Mouse (Mus musculus) cerebellum, postnatal 14 days (tissue): ENCODE results near the gene Ptges3l.
A peak's percentile ranks its signal among the peaks of the same experiment; 100 is the strongest.
"Not testable (repeated sequence)": the region's sequence is repeated elsewhere in the genome, so short reads cannot be mapped to it uniquely, and the experiment has no call there.

Experiments
- DNase-seq, 2 experiments: peaks; one replicate each; pipeline ENCODE4 v3.0.0; 2021; ENCODE audit warnings: mixed read lengths in 2 of 2

Ptges3l gene

DNA sequence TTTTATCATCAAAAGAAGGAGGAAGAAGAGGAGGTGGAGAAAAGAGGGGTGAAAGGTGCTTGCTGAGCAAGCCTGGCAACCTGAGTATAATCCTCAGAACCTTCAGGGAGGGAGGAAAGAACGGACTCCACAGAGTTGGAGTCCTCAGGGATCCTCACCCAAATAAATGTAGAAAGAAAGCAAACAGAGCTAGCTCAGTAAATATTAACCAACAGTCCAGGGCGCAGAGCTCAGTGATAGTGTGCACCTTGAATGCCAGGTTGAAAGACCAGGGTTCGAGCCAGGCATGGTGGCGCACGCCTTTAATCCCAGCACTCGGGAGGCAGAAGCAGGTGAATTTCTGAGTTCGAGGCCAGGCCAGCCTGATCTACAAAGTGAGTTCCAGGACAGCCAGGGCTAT lies 30.5 kb upstream of the Ptges3l start:
- no peak for DNase-seq

DNA sequence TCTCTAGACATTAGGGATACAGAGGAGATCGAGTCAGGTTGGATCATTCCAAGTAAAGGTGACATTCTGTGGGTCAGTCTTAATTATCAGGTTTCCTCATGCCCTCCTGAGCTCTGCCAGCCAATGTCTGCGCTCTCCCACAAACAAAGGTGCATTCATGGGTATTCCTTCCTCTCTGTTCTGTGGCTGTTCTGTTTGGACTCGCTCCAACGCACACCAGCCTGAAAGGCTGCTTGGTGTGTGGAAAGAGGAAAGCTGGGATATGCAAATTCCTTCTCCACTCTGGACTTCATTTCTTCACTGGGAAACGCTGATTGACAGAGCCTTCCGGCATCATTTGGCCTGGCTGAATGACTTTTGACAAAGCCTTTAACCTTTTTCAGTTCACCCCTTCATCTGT lies 29.6 kb upstream of the Ptges3l start:
- no peak for DNase-seq

DNA sequence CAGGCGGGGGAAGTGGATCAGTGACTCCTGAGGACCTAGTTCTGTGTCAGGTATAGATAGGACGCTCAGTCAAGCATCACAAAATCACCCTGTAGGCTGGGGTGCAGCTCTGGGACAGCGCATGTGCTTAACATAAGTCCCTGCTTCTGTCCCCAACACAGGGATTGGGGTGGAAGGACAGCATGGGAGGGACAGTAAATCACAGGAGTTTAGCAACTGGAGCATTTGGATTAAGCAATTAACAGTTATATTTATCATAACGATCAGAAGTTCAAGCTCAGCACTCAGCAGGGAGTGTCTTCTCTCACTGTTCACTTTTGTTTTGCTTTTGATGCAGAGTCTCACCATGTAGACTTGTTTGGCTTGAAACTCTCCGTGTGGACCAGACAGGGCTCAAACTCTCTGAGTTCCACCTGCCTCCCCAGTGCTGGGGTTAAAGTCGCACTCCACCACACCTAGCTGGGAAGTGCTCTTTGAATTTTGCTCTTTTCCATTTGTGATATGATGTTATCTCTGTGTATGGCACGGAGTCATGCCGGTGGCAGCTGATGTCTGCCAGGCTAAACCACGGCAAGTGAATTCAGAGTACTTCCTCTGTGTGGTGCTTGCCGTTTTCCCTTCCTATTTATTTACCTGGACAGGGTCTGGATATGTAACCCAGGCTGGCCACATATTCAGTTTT lies 27.1 kb upstream of the Ptges3l start:
- no peak for DNase-seq

DNA sequence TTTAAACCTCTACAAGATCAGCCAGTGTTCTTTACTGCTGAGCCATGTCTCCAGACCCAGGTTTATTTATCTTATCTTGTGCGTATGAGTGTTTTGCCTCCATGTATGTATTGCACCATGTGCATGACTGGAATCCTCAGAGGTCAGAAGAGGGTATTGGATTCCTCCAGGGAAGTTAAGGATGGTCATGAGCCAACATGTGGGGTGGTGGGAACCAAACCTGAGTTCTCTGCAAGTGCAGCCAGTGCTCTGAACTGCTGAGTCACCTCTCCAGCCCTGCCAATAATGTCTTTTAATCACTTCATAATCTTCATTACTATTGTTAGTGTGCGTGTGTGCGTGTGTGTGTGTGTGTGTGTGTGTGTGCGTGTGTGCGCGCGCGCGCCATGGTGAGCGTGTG lies 26.4 kb upstream of the Ptges3l start:
- no peak for DNase-seq

DNA sequence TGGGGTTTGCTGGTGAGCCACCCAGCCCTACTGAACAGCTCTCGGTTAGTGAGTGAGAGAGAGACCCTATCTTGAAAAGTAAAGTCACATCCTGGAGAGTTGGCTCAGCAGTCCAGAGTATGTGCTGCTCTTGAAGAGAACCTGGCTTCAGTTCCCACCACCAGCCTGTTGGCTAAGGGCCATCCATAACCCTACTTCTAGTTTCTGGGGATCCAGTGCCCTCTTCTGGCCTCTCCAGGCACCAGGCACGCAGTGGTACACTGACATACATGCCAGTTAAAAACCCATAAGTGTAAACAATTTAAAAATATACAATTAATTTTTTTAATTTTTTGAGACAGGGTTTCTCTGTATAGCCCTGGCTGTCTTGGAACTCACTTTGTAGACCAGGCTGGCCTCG lies 25.3 kb upstream of the Ptges3l start:
- DNase-seq: no peak

DNA sequence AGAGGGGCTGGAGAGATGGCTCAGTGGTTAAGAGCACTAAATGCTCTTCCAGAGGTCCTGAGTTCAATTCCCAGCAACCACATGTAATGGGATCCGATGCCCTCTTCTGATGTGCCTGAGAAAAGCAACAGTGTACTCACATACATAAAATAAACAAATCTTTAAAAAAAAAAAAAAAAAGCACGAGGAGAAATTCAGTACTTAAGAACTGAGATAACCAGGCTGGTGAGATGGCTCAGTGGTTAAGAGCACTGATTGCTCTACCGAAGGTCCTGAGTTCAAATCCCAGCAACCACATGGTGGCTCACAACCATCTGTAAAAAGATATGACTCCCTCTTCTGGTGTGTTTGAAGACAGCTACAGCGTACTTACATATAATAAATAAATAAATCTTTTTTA lies 24.5 kb upstream of the Ptges3l start:
- not testable (repeated sequence) for DNase-seq

DNA sequence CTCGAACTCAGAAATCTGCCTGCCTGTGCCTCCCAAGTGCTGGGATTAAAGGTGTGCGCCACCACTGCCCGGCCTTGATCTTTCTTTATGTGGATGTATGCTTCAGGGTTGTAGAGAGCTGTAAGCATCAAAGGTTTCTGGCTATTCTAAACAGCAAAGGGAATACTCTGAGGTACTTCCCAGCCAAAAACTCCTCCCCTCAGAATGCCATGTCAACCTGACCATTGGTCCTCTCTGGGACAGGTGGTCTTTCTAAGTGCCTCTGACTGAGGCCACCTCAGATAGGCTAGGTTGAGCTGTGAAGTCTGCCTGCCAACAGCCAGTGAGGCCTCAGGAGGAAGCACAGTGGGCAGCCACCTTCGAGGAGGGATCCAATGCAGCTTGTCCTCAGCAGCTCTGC lies 23.8 kb upstream of the Ptges3l start:
- no peak for DNase-seq

DNA sequence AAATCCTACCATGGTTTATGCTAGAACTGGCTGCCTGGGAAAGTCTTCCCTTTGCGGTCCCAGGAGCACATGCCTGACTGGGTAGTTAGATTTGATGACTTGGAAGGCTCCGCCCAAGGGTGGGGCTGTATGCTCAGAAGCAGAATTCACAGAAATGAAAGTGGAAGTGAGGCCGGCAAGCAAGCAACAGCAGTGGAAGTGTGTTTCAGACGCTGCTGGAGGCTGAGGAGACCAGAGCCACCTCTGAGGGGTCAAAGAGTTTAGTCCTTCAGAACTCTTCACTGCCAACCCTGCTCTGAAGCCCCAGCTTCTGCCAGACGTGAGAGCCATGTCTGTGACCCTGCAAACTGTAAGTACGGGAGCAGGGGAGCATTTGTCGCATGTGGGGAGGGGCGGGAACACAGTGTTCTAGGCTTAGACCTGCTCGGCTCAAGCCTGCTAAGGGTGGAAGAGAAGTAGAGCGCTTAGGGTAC lies 23.2 kb upstream of the Ptges3l start, which contains the start of gene Ifi35:
Ifi35 (plus strand) TSS at position 134 of the 473 bp plus-strand sequence.
- DNase-seq: no peak

DNA sequence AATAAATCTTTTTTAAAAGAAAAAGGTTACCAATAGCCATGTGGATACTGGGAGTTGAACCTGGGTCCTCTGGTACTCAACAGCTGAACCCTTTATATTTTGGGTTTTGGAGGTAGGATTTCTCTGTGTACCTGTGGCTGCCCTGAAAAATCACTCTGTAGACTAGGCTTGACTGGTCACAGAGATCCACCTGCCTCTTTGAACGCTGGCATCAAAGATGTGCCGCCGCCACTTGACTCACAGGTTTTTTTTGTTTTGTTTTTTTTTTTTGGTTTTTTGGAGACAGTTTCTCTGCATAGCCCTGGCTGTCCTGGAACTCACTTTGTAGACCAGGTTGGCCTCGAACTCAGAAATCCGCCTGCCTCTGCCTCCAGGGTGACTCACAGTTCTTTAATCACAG lies 22.7 kb upstream of the Ptges3l start:
- DNase-seq: no peak

DNA sequence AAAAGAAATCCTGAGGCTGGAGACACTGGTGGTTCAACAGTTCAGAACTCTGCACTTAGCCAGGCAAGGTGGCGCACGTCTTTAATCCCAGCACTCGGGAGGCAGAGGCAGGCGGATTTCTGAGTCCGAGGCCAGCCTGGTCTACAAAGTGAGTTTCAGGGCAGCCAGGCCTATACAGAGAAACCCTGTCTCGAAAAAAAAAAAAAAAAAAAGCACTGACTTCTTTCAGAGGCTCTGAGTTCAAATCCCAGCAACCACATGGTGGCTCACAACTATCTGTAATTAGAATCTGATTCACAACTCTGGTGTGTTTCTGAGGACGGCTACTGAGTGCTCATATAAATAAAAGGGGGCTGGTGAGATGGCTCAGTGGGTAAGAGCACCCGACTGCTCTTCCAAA lies 21.7 kb upstream of the Ptges3l start:
- DNase-seq: not testable (repeated sequence)

DNA sequence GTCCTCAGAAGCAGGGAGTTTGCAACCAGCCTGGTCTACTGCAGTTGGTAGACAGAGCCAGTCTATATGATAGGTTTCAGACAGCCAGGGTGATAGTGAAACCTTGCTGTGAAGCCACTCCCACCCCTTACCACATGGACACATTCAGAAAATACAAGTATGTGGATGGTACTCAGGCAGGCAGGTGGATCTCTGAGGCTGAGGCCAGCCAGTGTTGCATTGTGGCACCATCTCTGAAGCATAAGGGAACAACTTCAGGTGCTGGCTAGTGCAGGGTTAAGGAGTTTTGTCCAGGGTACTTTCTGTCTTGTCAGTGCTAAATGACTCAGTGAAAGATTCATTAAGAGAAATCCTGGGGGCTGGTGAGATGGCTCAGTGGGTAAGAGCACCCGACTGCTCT lies 21.2 kb upstream of the Ptges3l start:
- DNase-seq: no peak

DNA sequence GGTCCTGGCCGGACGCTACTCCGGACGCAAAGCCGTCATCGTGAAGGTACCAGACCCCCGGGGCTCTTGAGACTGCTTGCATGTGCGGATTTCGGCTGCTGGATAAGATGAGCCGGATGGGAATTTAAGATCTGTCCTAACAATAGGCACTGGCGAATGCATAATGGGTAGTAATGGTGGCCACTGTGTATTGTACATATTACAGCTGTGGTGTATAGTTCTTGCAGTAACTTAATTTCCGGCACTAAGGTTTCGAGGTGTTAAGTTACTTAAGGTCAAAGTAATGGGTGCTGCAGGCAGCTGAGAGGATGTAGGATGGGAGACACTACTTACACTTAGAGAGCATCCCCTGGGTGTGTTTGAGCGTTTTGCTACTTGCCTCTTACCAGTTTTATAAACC lies 17.6 kb upstream of the Ptges3l start:
- no peak for DNase-seq

DNA sequence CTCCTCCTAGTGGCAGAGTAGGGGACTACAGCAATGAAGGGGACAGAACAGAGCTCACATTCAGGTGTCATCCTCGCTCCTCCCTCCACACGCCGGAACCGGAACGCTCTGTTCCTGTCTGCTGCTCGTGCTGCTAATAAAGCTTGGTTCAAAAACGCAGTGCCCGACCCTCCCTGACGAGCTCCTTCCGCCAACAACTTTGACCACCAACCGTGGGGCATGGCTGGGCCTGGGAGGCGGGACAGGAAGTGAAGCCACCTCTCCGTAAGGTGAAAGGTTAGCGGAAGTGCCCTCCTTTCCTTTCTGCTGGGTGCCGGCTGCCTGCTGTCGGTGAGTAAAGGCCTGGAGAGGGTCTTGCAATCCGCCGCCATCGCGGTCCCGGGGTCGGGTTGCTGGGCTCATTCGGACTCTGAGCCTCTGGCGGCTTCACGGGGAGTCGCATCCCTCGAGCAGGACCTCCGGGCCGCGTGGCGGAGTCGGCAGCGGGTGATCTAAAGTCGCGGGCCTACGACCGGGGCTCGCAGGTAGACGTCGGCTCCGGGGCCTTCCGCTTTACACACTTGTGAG lies 17.1 kb upstream of the Ptges3l start, which contains the start of gene Rpl27:
Rpl27 (plus strand) TSS at position 172 of the 567 bp plus-strand sequence.
- DNase-seq: peak; percentile 98

DNA sequence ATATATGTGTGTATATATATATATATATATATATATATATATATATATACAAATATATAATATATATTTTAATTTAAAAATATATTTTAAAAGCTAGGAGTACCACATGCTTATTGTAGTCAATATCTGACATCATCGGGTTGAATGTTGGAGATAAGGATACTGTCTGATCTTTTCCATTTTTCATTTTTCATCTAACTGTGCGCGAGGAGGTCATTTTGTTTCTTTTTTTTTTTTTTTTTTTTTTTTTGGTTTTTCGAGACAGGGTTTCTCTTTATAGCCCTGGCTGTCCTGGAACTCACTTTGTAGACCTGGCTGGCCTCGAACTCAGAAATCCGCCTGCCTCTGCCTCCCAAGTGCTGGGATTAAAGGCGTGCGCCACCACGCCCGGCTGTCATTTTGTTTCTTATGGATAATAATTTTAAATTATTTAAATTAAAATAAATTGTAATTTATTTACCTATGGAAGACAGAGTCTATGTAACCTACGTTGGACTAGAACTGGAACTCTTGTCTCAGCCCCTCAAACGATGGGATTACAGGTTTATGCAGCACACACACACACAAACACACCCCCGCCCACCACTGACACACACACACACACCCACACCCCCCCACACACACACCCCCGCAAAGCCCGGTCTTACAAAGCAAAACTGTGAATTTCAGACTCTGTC lies 16.5 kb upstream of the Ptges3l start:
- DNase-seq: not testable (repeated sequence)

DNA sequence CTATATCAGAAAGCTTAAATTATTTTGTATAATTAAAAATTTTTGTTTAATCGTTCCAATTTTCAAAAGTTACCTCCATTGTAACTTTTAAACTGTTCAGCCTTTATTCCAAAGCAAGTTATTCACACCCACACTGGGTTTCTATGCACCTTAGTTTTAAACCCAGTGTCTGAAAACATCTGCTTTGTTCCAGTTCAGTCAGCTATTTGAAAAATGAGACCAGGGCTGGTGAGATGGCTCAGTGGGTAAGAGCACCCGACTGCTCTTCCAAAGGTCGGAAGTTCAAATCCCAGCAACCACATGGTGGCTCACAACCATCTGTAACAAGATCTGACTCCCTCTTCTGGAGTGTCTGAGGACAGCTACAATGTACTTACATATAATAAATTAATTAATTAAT lies 12.9 kb upstream of the Ptges3l start:
- not testable (repeated sequence) for DNase-seq

DNA sequence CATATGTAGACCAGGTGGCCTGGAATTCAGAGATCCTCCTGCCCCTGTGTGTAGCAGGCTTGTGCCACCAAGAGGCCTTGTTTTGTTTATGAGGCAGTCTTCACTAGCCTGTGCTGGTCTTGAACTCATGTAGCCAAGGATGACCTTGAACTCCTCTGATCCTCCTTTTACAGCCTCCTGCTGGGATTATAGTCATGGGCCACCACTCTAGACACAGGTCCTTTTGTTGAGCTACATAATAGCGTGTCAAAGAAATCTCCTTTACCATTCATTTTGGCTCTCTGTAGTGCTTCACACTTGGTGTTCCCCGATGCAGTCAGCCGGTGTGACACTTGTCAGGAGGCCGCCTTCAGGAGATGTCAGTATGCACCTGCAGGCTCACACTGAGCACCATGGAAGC lies 11.8 kb upstream of the Ptges3l start:
- no peak for DNase-seq

DNA sequence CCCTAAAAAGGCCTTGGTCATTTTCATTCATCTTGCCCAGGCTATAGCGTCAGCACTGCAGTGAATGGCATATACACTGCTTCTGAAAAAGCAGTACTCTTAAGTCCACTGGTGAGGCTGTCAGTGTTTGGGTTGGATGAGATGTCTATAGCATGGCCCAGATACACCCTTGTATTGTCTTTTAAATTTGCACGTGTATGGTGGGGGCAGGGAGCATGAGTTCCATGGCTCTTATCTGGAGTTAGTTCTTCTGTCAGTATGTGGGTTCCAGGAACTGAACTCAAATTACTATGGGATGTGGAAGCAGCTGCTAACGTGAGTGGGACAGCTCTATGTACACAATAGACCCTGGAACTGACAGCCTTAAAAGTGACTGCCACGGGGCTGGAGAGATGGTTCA lies 10.7 kb upstream of the Ptges3l start:
- no peak for DNase-seq

DNA sequence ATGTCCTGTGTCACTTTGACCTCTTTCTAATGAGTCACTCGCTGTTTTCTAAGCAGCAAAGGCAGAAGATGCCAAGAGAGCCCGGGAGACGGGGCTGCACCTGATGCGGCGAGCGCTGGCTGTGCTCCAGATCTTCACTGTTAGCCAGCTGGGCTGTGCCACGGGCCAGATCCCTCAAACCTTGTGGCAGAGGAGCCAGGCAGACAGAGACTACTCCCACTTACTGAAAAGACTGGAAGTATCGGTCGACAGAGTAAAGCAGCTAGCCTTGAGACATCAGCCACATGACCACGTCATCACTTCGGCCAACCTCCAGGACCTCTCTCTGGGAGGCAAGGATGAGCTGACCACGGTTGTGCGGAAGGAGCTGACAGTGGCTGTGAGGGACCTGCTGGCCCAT lies 8.3 kb upstream of the Ptges3l start:
- peak; percentile 72 to 79 for DNase-seq

DNA sequence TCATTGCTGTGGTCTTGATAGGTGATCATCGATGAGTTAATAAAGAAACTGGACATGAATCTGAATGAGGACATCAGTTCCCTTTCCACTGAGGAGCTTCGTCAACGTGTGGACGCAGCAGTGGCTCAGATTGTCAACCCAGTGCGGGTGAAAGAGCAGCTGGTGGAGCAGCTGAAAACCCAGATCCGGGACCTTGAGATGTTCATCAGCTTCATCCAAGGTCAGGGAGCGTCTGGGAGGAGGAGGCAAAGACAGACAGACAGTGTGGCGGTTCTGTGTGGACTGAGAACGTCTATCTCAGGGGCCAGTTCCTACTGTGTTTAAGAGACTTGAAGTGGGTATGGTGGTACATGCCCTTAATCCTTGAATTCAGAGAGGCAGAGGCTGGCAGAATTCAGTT lies 6.2 kb upstream of the Ptges3l start:
- no peak for DNase-seq

DNA sequence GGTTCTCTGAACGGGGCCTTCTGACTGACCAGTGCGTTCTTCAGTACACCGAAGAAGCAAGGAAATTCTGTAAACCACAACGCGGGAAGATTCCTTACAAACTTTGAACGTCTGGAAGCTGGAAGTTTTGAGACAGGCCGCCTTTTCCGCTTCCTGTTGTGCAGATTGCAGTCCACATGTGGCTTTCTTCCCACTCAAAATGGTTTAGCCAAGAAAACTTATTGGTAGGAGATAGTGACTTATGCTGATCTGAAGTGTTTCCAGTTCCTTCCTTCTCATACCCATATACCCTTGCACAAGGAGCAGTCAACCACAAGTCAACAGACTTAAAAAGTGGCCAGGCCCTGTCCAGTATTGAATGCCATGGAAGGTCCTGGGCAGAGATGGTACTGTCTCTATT lies 1.0 kb upstream of the Ptges3l start:
- no peak for DNase-seq

DNA sequence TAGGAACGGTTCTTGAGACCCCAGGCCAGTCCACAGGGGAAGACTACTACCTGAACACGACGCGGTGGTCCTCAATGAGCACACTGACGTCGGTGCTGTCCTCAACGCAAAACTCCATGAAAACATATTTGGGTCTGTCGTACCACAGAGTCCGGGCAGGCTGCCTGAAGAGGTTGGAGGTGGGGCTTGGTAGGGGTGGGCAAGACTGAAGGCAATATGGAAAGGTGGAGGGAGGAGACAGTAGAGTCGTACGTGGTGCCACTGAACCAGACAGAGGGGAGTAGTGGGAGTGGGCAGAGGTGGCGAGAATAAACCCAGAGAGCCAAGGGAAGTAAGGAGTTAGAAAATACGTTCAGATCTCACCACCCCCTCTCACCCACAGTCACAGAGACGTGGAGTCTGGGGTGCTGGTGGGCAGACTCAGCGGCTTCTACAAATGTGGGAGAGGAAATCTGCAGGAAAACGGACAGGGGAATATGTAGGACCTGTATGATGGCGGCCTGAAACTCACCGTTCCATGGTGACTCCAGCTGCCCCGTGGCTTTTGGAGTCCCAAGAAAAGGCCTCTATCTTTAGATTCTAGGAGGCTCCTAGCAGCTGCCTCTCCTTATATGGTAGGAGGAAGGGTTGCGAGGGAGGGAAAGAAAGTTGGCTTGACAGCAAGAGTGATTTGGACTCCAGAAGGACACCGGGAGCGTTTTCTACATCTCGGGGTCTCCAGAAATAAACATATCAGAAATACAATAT lies 855 bp downstream of the Ptges3l start, which contains the start of gene Gm27029:
Gm27029 (minus strand) TSS at position 692 of the 747 bp plus-strand sequence.
- DNase-seq: peak; percentile 28 to 49

DNA sequence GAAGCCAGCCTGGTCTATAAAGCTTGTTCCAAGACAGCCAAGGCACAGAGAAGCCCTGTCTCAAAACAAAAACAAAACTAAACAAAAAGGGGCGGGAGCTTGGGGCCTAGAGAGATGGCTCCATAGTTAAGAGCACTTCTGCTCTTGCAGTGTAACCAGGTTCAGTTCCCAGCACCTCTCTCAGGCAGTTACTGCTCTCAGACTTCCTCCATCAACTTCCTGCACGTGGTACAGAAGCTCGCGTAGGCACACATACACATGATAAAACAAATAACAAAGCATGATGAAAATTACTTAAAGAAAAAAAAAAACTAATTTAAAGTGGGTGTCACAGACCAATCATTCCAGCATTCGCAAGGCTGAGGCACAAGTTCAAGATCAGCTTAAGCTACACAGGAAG lies 5.0 kb downstream of the Ptges3l start:
- no peak for DNase-seq

DNA sequence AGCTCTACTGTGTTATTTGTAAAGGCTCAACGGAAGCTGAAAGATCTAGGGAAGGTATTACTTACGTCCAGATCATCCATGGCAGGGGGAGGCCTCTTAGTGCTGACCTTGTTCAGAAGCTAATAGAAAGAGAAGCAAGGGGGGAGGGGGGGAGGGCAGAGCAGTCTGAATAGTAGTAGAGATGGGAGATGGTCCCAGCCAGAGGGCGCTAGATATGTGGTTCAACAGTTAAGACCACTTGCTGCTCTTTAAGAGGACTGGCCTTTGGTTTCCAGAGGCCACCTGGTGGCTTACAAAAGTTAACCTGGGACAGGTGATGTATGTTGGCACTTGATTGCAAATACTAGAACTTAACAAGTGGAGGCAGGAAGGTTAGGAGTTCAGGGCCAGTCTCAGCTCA lies 5.5 kb downstream of the Ptges3l start:
- peak in 1 of 2 experiments; percentile 28 for DNase-seq
